Mouse (Mus musculus): Measurements from ENCODE around the gene C1qtnf12. TPM values are rescaled to one million over a fixed set of nuclear protein-coding genes. Genes with fewer than 3 reads are reported as not detected.

C1qtnf12 gene
- polyA plus RNA-seq, 1 experiment, result 16.8 TPM

- DNase-seq, result peak; percentile 67 to 69
- TF ChIP-seq POLR2A (IDR thresholded peaks at IDR 0.05; ENCODE audit: borderline replicate concordance, insufficient read depth, low read length) (no peak), CTCF (IDR thresholded peaks at IDR 0.05; ENCODE audit: borderline replicate concordance, insufficient read depth, low read depth, low read length) (peak; percentile 80)
- H3K4me1 ChIP-seq (ENCODE audit: control insufficient read depth, insufficient read depth, low read length), result peaks cover 20% of the 10 kb centered on the region; the same call in 1 of the 2 replicates
- H3K27me3 ChIP-seq (ENCODE audit: control insufficient read depth, insufficient read depth, low read length), result no peaks in the 10 kb centered on the region
- H3K4me3 ChIP-seq (replicated peaks; ENCODE audit: insufficient read depth, low read depth, low read length), result no peak overlapping the region
- H3K27ac ChIP-seq (ENCODE audit: insufficient read depth, low read length), result no peak overlapping the region
- 5% methylated on average over 5 of the region's 5 CpGs for WGBS
These were observed 2.8 kb upstream of the C1qtnf12 start for GRCm38 (mm10) chr4:155959275-155959674.

GRCm38 (mm10) chr4:155963106-155963505 is 988 bp downstream of the C1qtnf12 start:
- WGBS, result 56% methylated on average over 7 of the region's 7 CpGs
- DNase-seq, result no peak
- peak overlapping the region; percentile 89 for H3K4me3 ChIP-seq (replicated peaks; ENCODE audit: insufficient read depth, low read depth, low read length)
- no peak for TF ChIP-seq CTCF (IDR thresholded peaks at IDR 0.05; ENCODE audit: borderline replicate concordance, insufficient read depth, low read depth, low read length)
- TF ChIP-seq POLR2A (IDR thresholded peaks at IDR 0.05; ENCODE audit: borderline replicate concordance, insufficient read depth, low read length), result no peak
- H3K27ac ChIP-seq (ENCODE audit: insufficient read depth, low read length), result no peak overlapping the region
- no peaks in the 10 kb centered on the region for H3K27me3 ChIP-seq (ENCODE audit: control insufficient read depth, insufficient read depth, low read length)
- peaks cover 7% of the 10 kb centered on the region; the same call in 1 of the 2 replicates for H3K4me1 ChIP-seq (ENCODE audit: control insufficient read depth, insufficient read depth, low read length)

- TF ChIP-seq POLR2A (IDR thresholded peaks at IDR 0.05; ENCODE audit: borderline replicate concordance, insufficient read depth, low read length) (no peak), CTCF (IDR thresholded peaks at IDR 0.05; ENCODE audit: borderline replicate concordance, insufficient read depth, low read depth, low read length) (no peak)
- peaks cover 4% of the 10 kb centered on the region; the same call in 1 of the 2 replicates for H3K4me1 ChIP-seq (ENCODE audit: control insufficient read depth, insufficient read depth, low read length)
- H3K4me3 ChIP-seq (replicated peaks; ENCODE audit: insufficient read depth, low read depth, low read length), result no peak overlapping the region
- DNase-seq, result no peak
- no peak overlapping the region for H3K27ac ChIP-seq (ENCODE audit: insufficient read depth, low read length)
- H3K27me3 ChIP-seq (ENCODE audit: control insufficient read depth, insufficient read depth, low read length), result no peaks in the 10 kb centered on the region
- 89% methylated on average over 11 of the region's 11 CpGs for WGBS
These were observed 2.3 kb downstream of the C1qtnf12 start for GRCm38 (mm10) chr4:155964396-155964795.

- no peak for DNase-seq
- 85% methylated on average over 13 of the region's 13 CpGs for WGBS
- Histone ChIP-seq H3K27me3 (ENCODE audit: control insufficient read depth, insufficient read depth, low read length) (no peaks in the 10 kb centered on the region), H3K4me3 (replicated peaks; ENCODE audit: insufficient read depth, low read depth, low read length) (no peak overlapping the region), H3K4me1 (ENCODE audit: control insufficient read depth, insufficient read depth, low read length) (no peaks in the 10 kb centered on the region), H3K27ac (ENCODE audit: insufficient read depth, low read length) (no peak overlapping the region)
- TF ChIP-seq CTCF (IDR thresholded peaks at IDR 0.05; ENCODE audit: borderline replicate concordance, insufficient read depth, low read depth, low read length) (no peak), POLR2A (IDR thresholded peaks at IDR 0.05; ENCODE audit: borderline replicate concordance, insufficient read depth, low read length) (no peak)
These were observed 7.0 kb downstream of the C1qtnf12 start for GRCm38 (mm10) chr4:155969043-155969653.

GRCm38 (mm10) chr4:155970286-155970685 is 8.2 kb downstream of the C1qtnf12 start:
- no peak for TF ChIP-seq POLR2A (IDR thresholded peaks at IDR 0.05; ENCODE audit: borderline replicate concordance, insufficient read depth, low read length)
- no peaks in the 10 kb centered on the region for H3K4me1 ChIP-seq (ENCODE audit: control insufficient read depth, insufficient read depth, low read length)
- H3K27ac ChIP-seq (ENCODE audit: insufficient read depth, low read length), result no peak overlapping the region
- no peak overlapping the region for H3K4me3 ChIP-seq (replicated peaks; ENCODE audit: insufficient read depth, low read depth, low read length)
- 50% methylated on average over 5 of the region's 5 CpGs for WGBS
- DNase-seq, result no peak
- H3K27me3 ChIP-seq (ENCODE audit: control insufficient read depth, insufficient read depth, low read length), result no peaks in the 10 kb centered on the region

GRCm38 (mm10) chr4:155972651-155973050 is 10.5 kb downstream of the C1qtnf12 start:
- Histone ChIP-seq H3K27ac (ENCODE audit: insufficient read depth, low read length) (no peak overlapping the region), H3K4me3 (replicated peaks; ENCODE audit: insufficient read depth, low read depth, low read length) (no peak overlapping the region), H3K27me3 (ENCODE audit: control insufficient read depth, insufficient read depth, low read length) (no peaks in the 10 kb centered on the region), H3K4me1 (ENCODE audit: control insufficient read depth, insufficient read depth, low read length) (no peaks in the 10 kb centered on the region)
- TF ChIP-seq CTCF (IDR thresholded peaks at IDR 0.05; ENCODE audit: borderline replicate concordance, insufficient read depth, low read depth, low read length), result no peak
- TF ChIP-seq POLR2A (IDR thresholded peaks at IDR 0.05; ENCODE audit: borderline replicate concordance, insufficient read depth, low read length), result no peak
- 56% methylated on average over 6 of the region's 6 CpGs for WGBS
- DNase-seq, result no peak

- no peak overlapping the region for H3K27ac ChIP-seq (ENCODE audit: insufficient read depth, low read length)
- no peak overlapping the region for H3K4me3 ChIP-seq (replicated peaks; ENCODE audit: insufficient read depth, low read depth, low read length)
- no peaks in the 10 kb centered on the region for H3K27me3 ChIP-seq (ENCODE audit: control insufficient read depth, insufficient read depth, low read length)
- no peak for DNase-seq
- 74% methylated on average over 2 of the region's 2 CpGs for WGBS
- no peaks in the 10 kb centered on the region for H3K4me1 ChIP-seq (ENCODE audit: control insufficient read depth, insufficient read depth, low read length)
- TF ChIP-seq POLR2A (IDR thresholded peaks at IDR 0.05; ENCODE audit: borderline replicate concordance, insufficient read depth, low read length), result no peak
- no peak for TF ChIP-seq CTCF (IDR thresholded peaks at IDR 0.05; ENCODE audit: borderline replicate concordance, insufficient read depth, low read depth, low read length)
These were observed 11.1 kb downstream of the C1qtnf12 start for GRCm38 (mm10) chr4:155973239-155973638.

GRCm38 (mm10) chr4:155981436-155982082 is 19.4 kb downstream of the C1qtnf12 start:
- Histone ChIP-seq H3K27ac (ENCODE audit: insufficient read depth, low read length) (no peak overlapping the region), H3K4me1 (ENCODE audit: control insufficient read depth, insufficient read depth, low read length) (no peaks in the 10 kb centered on the region), H3K27me3 (ENCODE audit: control insufficient read depth, insufficient read depth, low read length) (no peaks in the 10 kb centered on the region), H3K4me3 (replicated peaks; ENCODE audit: insufficient read depth, low read depth, low read length) (no peak overlapping the region)
- TF ChIP-seq CTCF (IDR thresholded peaks at IDR 0.05; ENCODE audit: borderline replicate concordance, insufficient read depth, low read depth, low read length) (no peak), POLR2A (IDR thresholded peaks at IDR 0.05; ENCODE audit: borderline replicate concordance, insufficient read depth, low read length) (no peak)
- 74% methylated on average over 12 of the region's 12 CpGs for WGBS
- DNase-seq, result no peak

Measured in cerebellum, adult 2 months (tissue).